Mouse (Mus musculus): ENCODE data around the gene Trpm3.

GRCm38 (mm10) chr19:22828198-22828742 is 689.4 kb downstream of the Trpm3 start:
- TF ChIP-seq POLR2A (IDR thresholded peaks at IDR 0.05; ENCODE audit: extremely low read depth, insufficient read depth, low read length) (no peak), CTCF (IDR thresholded peaks at IDR 0.05; ENCODE audit: low read depth, low read length) (no peak)

All from liver, adult 2 months (tissue).